Mouse (Mus musculus) spleen, adult 2 months (tissue): ENCODE data around the gene Mapt. TPM values are rescaled to one million over a fixed set of nuclear protein-coding genes. Genes with fewer than 3 reads are reported as not detected.
A peak's percentile ranks its signal among the peaks of the same experiment; 100 is the strongest.

Source experiments
- DNase-seq, 2 experiments: peaks; one replicate each; pipeline versions ENCODE4 v3.0.0 to v3.0.0-alpha.2; 2012 to 2021; ENCODE audit warnings: low spot score in 2 of 2, low read depth in 1 of 2
- H3K27ac ChIP-seq: fragments of 200-500 bp; 2 replicates; pipeline ENCODE4 v1.5.1; 2012; ENCODE audit warnings: low read length, inconsistent platforms; ENCODE audit not compliant: insufficient read depth
- H3K27me3 ChIP-seq: fragments of 200-500 bp; 2 replicates; pipeline ENCODE4 v1.6.1; 2012; ENCODE audit warnings: mild to moderate bottlenecking, moderate library complexity, low read length, inconsistent platforms; ENCODE audit not compliant: control insufficient read depth, insufficient read depth
- H3K36me3 ChIP-seq: fragments of 200-500 bp; 2 replicates; pipeline ENCODE4 v1.6.1; 2012; ENCODE audit warnings: mild to moderate bottlenecking, low read length, inconsistent platforms; ENCODE audit not compliant: control insufficient read depth, insufficient read depth
- H3K4me1 ChIP-seq: fragments of 200-500 bp; 2 replicates; pipeline ENCODE4 v1.6.1; 2011; ENCODE audit warnings: inconsistent platforms; ENCODE audit not compliant: control insufficient read depth, insufficient read depth, insufficient read length
- H3K4me3 ChIP-seq: fragments of 200-500 bp; 2 replicates; pipeline ENCODE4 v1.5.1; 2011; ENCODE audit warnings: mild to moderate bottlenecking, inconsistent platforms; ENCODE audit not compliant: insufficient read depth, insufficient read length; ENCODE audit errors: extremely low read depth
- CTCF ChIP-seq: fragments of 200-500 bp; IDR thresholded peaks from 2 replicates; pipeline ENCODE4 v1.5.1; 2011; ENCODE audit warnings: mild to moderate bottlenecking, inconsistent platforms; ENCODE audit not compliant: insufficient read depth, insufficient read length, insufficient replicate concordance; ENCODE audit errors: extremely low read depth
- POLR2A ChIP-seq: fragments of 200-500 bp; IDR thresholded peaks from 2 replicates; pipeline ENCODE4 v1.6.1; 2011; ENCODE audit warnings: low read depth, low read length, inconsistent platforms
- WGBS: fragments of 180-500 bp; shearing (Covaris S2); methylation state at CpG from one replicate; pipeline ENCODE4 v1.1.7; 2018; 5-methylcytosine and 5-hydroxymethylcytosine counted together
- polyA plus RNA-seq: library from polyadenylated mRNA; depleted of rRNA; stranded (reverse); fragments of >200 nt; gene quantifications from 2 replicates; pipeline ENCODE4 v1.2.3, GENCODE M21; 2012

Mapt gene
- polyA plus RNA-seq, 1 experiment: 0.57 TPM

DNA sequence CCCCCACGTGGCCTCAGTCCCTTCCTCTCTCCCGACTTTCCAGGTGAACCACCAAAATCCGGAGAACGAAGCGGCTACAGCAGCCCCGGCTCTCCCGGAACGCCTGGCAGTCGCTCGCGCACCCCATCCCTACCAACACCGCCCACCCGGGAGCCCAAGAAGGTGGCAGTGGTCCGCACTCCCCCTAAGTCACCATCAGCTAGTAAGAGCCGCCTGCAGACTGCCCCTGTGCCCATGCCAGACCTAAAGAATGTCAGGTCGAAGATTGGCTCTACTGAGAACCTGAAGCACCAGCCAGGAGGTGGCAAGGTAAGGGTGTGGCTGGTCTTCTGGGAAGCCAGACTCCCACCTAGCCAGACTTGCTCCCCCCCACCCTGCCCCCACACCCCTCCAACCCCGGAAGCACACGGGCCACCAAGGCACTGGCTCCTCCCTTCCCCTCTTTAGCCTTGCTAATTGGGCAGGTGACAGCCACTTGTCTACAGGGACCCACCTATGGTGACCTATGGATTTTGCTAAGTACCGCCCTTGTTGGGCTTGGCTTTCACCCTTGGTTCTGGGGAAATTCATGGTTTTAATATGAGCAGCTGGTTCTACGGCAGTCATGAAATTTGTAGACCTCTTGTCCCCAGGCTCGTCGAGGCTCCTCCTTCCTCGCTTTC lies 79.2 kb downstream of the Mapt start:
- DNase-seq: peak in 1 of 2 experiments; percentile 7
- TF ChIP-seq CTCF (no peak), POLR2A (no peak)
- no peak overlapping the region for H3K4me3 ChIP-seq
- H3K27ac ChIP-seq: no peak overlapping the region
- H3K36me3 ChIP-seq: no peaks in the 10 kb centered on the region
- 23% methylated on average over 23 of the region's 23 CpGs for WGBS
- no peaks in the 10 kb centered on the region for H3K4me1 ChIP-seq
- H3K27me3 ChIP-seq: peaks cover 1% of the 10 kb centered on the region

DNA sequence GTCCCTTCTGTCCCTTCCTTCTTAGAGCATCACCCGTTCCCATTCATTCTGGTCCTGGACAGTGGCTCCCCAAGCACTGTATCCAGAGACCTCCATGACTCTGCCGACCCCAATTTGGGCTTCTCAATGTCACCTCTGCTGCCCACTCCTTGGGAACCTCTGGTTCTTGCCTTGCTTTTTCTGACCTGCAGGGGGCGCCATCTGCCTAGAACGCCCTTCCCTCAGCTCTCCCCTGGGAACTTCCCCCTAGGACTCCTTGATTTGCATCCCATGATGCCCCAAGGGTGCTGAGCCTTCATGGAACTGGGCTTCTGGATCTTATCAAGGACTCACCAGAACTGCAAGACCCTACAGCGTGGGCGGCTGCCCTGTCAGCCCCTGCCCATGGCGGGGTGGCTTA lies 80.5 kb downstream of the Mapt start:
- Histone ChIP-seq H3K27me3 (peaks cover 1% of the 10 kb centered on the region), H3K36me3 (no peaks in the 10 kb centered on the region), H3K4me1 (no peaks in the 10 kb centered on the region), H3K27ac (no peak overlapping the region), H3K4me3 (no peak overlapping the region)
- 68% methylated on average over 7 of the region's 7 CpGs for WGBS
- DNase-seq: no peak
- TF ChIP-seq CTCF: peak; percentile 41; the same call in 1 of the 2 replicates
- TF ChIP-seq POLR2A: no peak

DNA sequence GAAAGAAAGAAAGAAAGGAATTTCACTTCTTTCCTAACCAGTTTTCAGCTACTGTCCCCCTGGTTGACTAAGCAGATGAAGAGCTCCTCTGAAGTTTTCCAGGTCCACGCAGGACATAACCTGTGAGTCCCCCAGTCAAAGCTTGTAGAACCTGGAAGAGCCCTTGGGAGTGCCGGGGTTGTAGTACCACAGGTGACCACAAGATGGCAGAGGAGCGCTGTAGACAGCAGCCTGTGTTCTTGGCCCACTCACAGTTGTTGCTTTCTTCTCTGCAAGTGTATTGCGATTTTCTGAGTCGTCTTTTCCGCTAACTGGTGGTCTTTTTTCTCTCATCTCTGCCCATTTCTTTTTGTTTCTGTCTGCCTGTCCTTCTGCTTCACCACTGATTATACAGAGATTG lies 84.5 kb downstream of the Mapt start:
- H3K27me3 ChIP-seq: peaks cover 5% of the 10 kb centered on the region
- H3K27ac ChIP-seq: no peak overlapping the region
- DNase-seq: peak; percentile 57 to 71
- H3K36me3 ChIP-seq: no peaks in the 10 kb centered on the region
- H3K4me1 ChIP-seq: peaks cover 6% of the 10 kb centered on the region; the same call in 1 of the 2 replicates
- WGBS: 5% methylated on average over 6 of the region's 6 CpGs
- peak; percentile 96 for TF ChIP-seq CTCF
- no peak for TF ChIP-seq POLR2A
- no peak overlapping the region for H3K4me3 ChIP-seq

DNA sequence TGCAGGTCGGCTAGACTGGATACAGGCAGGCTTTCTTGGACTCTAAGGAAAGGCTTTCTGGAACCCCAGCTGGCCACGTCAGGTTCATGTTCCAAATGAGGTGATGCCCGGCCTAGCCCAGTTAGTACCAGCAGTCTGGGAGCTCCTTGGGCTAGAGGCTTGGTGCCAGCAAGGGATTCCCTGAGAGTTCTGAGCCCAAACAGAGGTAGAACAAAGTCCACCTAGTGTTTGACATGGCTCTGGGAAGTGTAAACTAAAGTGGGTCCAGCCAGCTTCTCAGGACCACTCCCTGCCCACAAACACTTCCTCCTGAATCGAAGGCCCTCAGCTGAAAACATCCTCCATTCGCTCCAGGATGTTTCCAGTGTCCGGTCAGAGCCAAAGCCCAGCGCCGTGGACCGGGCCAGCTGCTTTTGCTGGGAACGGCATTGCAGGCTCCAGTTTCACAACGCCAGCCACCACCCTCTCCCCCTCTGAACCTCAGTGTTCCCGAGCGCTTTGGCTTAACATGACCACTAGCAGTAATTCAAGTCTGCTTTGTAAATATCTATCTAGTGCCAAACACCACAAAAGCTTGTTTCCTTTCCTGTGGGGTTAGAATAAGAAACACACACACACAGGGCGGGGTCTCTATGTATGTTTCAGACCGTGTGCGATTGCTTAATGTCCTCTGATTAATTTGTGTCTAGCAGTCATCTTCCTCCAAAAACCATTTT lies 85.7 kb downstream of the Mapt start:
- TF ChIP-seq POLR2A (no peak), CTCF (no peak)
- Histone ChIP-seq H3K4me3 (no peak overlapping the region), H3K27ac (no peak overlapping the region), H3K4me1 (peaks cover 6% of the 10 kb centered on the region; the same call in 1 of the 2 replicates), H3K27me3 (peaks cover 5% of the 10 kb centered on the region), H3K36me3 (no peaks in the 10 kb centered on the region)
- DNase-seq: no peak
- 67% methylated on average over 16 of the region's 16 CpGs for WGBS

DNA sequence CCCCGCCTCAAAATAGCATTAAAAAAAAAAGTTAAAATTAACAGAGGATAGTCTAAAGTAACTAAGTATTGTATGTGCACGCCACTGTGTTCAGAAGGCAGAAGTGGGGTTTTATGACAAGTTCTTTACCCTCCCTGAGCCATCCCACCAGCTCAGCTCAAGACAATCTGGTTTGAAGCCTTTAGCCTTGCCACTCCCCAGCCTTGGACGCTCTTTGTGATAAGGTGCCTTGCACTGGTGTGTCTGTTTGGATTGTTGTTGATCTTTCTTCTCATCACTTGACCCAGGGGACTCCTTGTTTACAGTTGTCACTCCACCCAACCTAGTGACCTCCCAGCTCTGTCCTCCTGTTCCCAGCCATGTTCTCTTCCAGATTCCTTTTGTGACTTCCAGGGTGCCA lies 86.4 kb downstream of the Mapt start:
- Histone ChIP-seq H3K4me3 (no peak overlapping the region), H3K4me1 (peaks cover 6% of the 10 kb centered on the region; the same call in 1 of the 2 replicates), H3K27ac (no peak overlapping the region), H3K36me3 (no peaks in the 10 kb centered on the region), H3K27me3 (peaks cover 5% of the 10 kb centered on the region)
- DNase-seq: no peak
- TF ChIP-seq POLR2A (no peak), CTCF (no peak)
- 78% methylated on average over 3 of the region's 3 CpGs for WGBS

DNA sequence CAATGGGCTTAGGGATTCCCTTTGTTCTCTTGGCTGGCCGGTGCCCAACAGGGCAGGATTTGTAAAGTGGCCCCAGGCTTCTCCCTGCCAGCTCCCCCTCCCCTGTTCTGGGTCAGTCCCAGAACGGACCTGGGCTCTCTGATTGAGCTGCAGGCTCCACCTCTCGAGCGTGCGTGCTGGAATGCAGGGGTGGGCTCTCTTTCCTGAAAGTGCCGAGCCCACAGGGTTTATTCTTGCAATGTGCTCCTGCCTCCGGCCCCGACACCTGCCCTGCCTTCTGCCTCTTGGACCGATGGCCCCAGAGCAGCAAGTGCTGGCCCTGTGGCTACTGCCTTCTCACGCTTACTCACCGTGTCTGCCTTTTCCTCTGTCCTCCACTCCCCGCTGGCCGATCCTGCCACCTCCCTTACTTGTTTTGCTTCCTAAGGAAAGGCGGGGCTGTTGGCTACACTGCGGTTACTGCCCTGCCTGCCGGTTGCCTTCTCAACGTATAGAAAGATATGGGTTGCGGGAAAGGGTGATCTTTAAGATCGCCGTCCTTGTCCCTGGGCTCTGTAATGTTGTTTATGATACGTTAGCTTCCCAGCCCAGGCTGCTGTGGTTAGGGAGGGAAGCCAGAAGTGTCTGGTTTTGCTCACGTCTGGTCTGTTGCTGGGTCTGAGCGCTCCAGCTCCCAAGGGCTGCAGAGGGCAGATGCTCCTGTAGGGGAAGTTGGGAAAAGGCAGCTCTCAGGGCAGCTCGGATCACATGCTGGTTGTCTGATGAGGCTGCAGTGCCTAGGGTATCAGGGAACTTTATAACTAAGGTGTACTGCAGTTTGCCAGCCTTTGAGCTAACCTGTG lies 88.0 kb downstream of the Mapt start:
- peaks cover 6% of the 10 kb centered on the region; the same call in 1 of the 2 replicates for H3K4me1 ChIP-seq
- no peak overlapping the region for H3K27ac ChIP-seq
- WGBS: 3% methylated on average over 24 of the region's 24 CpGs
- H3K27me3 ChIP-seq: peaks cover 5% of the 10 kb centered on the region
- TF ChIP-seq POLR2A (no peak), CTCF (no peak)
- peak overlapping the region; percentile 41 for H3K4me3 ChIP-seq
- no peak for DNase-seq
- no peaks in the 10 kb centered on the region for H3K36me3 ChIP-seq
